Mouse (Mus musculus): ENCODE results near the gene Hdac8. TPM values are rescaled to one million over a fixed set of nuclear protein-coding genes. Genes with fewer than 3 reads are reported as not detected.

The Hdac8 gene
- 1 to 10 TPM; 7.1 to 9.0 TPM for total RNA-seq (2021)
- long read RNA-seq, experiment 1, transcript Hdac8-201 (11 exons, 1,936 nt), result major isoform, 6 of 8 reads
- long read RNA-seq, experiment 1, partial matches to known transcripts, result 1 of 8 reads
- long read RNA-seq, experiment 1, other reads (novel, unspliced or antisense), result 1 of 8 reads
- long read RNA-seq, experiment 2, partial matches to known transcripts, result 1 of 5 reads
- long read RNA-seq, experiment 2, other reads (novel, unspliced or antisense), result 2 of 5 reads

DNA sequence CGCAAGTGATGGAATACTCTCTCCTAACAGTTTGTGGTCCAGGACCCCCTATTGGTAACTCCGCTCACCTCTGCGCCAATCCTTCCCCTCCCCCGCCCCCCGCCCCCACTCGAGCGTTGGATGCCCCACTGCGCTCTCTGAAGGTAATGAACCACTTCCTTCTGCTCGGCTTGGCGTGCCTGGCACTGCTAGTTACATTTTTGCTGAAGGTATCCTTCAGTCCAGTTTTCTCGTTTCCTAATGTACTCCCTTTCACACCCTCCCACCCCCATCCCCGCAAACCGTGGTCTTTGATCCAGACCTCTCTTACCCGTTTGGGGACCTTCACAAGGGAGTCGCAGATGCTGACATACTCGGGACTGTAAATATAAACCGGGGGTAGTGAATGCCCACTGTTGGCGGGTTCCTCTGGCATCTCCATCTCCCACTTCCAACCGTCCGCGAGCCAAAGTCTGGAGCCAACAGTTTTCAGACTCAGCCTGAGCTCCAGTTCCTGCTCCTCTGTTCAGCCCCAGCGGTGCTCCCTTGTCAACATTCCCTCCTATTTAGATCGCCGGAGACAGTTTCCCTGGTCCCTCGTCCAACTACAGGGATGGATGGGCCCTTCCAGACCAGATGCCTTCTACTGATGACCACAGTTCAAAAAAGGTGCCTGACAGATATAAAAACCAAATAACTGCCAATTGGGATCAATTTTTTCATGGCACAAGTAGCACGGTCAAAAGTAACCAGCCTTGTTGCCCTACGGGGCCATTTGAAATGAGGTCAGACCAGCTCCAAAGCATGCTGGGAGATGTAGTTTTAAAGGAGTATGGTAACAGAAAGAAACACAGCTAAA lies at the start of gene Hdac8:
Gene Hdac8 (minus strand): TSS at position 716 of the 838 bp plus-strand sequence.
- peak; percentile 56 for DNase-seq

DNA sequence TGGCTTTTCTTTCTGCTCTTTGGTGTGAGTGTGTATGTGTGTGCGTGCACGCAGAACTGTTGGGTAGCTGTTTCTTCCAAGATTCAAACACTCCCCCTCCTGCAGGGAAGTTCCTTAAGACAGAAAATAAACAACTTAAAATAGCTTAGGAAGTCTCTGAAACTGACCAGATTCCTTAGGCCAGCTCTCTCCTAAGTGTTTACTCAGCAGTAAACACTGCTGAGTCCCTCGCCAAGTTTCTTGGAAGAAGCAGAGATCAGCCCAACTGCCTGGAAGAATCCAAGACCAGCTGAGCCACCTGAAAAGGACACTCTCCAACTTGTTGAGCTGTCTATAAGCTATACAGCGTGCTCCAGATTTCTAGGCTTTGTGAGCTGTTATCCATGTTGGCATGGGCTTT lies 4.0 kb upstream of the Hdac8 start:
- no peak for DNase-seq

DNA sequence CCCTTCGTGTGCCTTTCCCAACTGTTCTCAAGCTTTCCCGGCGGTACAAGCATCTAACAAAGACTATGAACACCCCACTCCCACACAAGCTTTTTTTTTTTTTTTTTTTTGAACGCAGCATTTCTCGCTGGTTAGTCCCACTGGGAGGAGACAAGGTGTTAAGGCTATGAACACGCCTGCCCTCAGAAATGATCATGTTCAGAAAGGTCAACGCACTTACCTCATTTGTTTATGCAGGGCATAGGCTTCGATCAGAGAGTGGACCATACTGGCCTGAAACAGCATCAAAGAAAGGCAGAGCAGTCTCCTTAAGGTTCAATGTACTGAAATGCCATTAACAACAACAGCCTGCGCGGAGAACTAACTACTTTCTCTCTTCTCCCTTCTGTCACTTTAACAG lies 980 bp downstream of the Hdac8 start:
- DNase-seq, result no peak

DNA sequence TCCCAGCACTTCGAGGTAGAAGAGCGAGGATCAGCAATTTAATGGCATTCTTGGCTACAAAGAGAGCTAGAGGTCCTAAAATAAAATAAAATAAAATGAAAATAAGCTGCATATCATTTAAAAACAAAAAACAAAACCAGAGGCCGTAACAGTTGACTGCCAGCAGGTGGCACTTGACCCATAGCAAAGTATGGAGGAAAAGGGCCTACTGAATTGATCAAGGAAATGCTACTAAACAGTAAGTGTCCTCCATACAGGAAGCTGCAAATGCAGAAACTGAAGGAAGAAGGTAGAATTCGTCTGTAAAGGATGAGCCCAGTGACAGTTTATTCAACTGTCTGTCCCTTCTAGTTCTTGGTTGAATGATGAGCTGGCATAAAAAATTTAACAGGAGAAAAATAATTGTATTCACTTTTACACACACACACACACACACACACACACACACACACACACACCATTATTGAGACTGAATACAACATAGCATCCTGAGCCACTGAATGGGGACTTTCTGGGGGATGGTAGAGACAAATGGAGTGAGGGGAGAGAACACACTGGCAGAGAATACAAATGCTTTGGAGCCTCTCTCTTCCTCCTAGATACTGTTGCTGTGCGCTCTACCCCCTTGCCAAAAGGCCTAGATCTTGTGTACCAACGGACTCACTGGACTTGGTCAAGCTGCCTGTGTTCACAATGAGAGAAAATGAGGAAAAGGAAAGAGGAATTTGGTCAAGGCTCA lies 11.0 kb downstream of the Hdac8 start:
- DNase-seq, result peak; percentile 7

DNA sequence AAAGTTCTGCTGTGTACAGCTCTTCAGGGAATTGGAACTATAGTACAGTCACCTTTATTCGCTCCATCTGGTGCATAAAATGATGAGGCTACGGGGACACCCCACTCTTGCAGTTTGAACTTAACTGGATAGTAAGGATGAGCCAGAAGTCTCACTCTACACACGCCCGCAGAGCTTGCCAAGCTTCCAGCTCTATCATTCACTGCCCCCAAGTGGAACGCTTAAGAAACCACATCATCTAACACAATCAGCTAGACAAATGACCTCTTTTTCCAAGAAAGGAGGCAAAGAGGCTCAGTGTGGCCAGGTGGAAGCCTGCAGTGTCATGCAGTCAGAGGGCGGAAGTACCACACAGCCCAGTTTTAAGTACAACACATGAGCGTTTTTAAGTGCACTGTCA lies 19.6 kb downstream of the Hdac8 start:
- DNase-seq, result no peak

DNA sequence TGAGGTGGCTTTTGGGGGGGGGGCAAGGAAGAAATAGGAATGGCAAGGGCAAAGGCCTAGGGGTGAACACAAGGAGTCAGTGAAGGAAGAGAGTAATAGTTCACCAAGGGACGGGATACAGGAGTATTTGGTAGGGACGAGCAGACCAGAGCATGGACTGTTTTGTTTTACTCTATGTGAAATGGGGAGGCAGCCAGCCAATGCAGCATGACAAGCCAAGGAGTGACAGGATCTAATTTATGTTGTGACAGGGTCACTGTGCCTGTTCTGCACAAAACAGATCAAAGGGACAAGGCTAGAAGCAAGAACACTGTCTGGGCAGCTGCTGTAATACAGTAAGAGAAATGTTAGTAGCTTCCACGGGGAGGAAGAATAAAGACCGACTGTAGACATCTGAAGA lies 25.5 kb downstream of the Hdac8 start:
- DNase-seq, result peak; percentile 28

DNA sequence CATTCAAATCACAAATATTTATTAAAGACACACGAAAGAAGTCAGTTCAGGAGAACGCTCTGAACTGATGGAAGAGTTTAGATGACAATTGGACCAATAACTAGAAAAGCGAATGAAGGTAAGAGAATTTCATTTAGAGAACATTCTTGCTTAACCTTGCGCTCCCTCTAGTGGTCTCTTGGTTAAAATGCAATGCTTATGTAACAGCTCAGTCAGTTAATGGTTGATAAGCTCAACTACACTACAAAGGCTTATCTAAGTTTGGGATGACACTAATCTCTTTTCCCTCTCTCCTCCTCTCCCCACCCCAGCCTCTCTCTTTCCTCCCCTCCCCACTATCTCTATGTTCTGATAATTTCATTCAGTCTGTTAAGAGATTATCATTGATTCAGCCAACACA lies 26.2 kb downstream of the Hdac8 start:
- peak; percentile 19 for DNase-seq

DNA sequence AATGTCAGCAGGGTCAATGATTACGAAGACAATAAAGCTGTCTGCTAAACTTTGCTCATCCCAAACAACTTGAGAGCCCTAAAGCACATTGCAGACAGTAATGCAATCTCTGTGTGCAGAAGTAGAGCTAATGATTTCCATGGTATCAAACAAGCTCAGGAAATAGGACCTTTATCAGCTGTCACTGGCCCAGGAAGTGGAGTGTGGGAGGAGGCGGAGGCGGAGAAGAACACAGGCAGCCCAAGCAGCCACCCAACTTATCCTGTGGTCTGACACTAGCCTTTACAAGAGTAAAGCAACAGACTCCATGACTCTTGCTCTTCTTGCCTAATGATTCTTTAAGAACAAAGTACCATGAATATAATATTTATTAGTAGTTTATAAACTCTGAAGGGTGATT lies 26.7 kb downstream of the Hdac8 start:
- no peak for DNase-seq

DNA sequence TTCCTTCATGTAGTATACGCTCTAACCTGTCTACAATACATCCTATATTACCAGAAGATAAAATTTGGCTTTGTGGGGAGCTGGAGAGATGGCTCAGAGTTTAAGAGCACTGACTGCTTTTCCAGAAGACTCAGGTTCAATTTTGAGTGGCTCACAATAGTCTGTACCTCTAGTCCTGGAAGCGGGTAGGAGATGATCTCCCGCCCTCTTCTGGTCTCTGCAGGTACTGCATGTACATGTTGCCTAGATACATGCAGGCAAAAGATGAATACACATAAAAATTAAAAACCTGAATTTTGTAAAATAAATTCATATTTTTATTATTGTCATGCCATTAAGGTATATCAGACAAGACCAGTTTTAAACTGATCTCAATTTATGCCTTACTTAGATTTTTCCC lies 28.4 kb downstream of the Hdac8 start:
- peak; percentile 78 for DNase-seq

DNA sequence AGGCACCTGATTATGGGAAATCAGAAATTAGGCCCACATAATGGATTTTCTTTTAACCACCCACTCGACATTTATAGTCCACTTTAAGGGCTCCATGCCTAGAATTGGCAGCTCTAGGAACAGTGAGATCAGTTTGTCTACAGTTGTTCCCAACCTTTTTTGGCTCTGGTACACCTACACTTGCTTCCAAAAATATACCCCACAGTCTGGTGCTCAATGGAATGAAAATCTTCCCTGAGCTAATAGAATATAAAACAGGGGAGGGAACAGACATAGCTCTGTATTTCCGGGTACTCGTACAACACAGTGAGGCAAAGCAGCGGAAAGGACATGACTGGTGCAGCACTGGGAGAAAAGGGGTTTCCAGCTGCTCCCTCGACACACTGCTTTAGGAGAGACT lies 29.6 kb downstream of the Hdac8 start:
- DNase-seq, result no peak

DNA sequence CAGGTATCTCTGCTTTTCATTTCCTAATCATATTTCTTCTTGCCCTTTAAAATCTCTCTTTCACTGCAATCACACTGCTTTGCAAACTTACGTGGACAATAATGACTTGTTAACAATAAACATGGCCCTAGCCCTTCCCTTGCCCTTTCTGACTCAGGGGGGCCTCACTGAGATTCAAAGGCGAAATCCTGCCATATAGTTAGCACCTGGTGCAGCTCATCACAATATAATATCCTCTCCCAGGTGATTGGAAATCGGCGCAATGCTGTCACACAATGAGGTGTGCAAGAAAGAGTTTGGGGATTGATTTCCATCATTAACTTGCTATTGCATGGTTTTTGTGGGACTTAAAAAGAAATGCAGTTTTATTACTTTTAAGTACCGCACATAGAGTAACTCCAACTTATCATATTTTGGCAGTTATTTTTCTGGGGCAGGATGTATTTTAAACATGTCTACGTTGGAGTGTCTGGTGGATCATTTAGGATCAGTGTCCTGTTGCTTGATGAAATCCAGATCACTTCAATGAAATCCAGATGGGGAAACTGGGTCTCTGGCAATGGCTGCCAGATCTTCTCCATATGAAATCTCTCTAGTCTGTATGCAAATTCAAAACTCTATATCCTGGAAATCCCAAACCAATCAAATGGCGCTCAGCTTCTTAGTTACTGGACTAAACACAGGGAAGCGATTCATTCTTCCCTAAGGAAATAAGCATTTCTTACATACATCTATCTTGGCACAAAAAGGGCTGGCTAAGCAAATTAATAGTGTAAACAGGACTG lies 86.6 kb downstream of the Hdac8 start:
- DNase-seq, result no peak

DNA sequence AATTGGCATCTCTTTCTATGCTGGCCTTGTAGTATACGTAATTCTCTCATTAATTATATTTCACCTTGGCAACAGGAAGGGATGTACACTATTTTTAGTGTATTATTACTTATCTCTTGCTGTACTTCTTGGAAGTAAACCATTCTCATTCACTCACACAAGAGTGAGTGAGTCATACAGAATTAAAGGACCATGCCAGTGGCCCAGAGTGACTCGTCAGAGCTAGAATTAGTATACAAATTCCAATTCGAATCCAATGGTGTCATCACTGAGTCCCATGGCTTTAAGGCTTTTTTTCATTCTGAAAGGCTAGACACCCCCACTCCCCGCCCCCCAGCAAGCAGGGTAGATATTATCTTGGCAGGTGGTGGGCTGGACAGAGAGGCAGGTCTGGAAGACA lies 88.2 kb downstream of the Hdac8 start:
- DNase-seq, result no peak

DNA sequence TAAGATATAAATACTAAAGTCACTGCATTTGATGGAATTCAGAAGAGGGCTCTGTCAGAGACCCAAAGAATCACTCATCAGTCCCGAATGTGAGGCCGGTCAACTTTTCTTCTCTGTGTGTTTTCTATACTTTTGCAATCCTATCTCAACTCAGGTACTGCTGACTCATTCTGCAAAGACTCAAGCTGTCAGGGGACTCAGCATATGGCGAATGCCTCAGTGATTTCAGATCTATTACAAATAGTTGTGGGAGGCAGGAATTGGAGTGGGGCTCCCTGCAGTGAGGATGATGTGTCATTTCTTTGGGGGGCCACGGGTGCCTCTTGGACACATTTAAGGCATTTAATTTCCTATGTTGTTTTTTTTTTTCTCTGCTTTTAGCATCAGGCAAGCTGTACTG lies 88.8 kb downstream of the Hdac8 start:
- no peak for DNase-seq

DNA sequence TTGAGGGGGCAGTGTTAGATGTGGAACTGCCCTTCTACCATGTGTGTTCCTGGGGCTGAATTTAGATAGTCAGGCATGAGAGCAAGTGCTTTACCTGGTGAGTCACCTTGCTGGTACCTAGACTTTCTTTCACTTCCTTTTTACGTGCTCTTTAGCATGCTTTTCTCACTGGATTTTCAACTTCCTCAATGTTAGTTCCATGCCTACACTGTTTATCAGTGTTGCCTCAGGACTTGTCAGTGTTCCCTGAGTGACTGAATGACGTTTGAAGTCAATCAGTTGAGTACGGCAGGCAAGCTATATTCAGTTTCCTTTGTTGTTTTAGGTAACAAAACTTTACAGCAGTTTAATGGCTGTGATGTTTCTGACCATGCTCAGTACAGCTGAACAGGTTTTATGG lies 120.4 kb downstream of the Hdac8 start:
- DNase-seq, result no peak

DNA sequence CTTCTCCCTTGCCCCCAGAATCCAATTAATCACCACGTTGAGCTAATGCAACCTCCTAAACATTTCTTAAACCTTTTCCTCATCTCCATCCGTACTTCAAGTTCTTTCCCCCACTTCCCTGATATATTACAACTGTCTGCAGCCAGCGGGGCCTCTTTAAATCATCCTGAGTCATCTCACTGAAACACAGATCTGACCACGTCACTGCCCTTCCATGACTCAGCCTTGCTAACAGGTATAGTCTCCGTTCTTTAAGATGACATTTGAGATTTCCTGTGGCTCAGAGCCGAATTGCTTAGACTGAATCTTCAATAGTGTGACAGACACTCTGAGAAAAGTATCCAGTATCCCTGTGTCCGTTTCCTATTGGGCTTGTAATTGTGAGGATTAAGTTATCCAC lies 122.0 kb downstream of the Hdac8 start:
- DNase-seq, result peak; percentile 19

DNA sequence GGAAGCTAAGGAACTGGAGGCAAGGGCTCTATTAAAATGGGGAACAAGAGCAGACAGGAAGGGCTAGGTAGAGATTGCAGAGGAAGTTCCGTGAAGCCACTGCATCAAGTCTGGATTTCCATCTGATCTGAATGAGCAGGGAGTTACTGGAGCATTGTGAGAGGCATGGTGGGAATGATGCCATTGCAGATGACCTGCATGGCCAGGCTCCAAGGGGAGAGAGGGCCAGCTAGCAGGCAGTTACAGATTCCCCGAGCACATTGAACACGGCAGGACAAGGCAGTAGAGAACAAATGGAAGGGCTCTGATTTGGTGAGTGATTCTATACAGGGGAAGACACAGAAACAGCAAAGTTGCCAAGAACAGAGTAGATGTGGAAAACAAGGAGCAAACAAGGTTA lies 138.6 kb downstream of the Hdac8 start:
- peak; percentile 51 for DNase-seq

DNA sequence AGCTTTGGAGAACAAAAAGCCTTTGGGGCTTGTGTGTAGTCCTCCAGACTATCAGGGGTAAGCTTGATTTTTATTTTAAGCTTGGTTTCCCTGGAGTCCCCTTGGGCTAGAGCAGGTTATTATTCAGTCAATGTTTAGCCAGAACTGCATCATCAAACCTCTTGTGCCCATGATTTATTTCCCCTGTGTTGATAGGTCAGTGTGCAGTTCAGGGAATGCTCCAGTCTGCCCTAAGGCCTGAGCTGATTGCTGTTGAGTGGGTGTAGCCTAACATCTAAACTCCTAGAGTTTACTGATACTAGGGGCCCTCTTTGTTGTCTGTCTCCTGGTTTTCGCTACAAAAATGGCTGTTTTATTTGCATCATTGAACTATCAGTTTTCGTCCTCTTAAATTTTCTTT lies 142.9 kb downstream of the Hdac8 start:
- DNase-seq, result no peak

DNA sequence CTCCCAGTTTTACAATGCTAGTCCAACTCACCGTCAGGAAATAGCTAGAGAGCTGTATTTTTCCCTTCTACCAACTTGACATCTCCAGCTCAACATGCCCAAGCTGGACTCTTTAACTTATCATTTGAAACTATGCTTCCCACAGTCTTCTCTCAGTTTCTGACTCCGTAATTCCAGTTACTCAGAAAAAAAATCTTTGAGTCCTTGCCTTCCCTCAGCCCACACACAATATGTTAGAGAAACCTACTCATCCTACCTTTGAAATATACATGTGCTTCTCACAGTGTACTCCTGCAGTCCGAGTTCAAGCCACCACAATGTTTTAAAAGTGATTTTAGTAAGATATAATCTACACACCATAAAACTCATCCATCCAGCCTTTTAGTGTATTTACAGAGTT lies 151.7 kb downstream of the Hdac8 start:
- DNase-seq, result no peak

DNA sequence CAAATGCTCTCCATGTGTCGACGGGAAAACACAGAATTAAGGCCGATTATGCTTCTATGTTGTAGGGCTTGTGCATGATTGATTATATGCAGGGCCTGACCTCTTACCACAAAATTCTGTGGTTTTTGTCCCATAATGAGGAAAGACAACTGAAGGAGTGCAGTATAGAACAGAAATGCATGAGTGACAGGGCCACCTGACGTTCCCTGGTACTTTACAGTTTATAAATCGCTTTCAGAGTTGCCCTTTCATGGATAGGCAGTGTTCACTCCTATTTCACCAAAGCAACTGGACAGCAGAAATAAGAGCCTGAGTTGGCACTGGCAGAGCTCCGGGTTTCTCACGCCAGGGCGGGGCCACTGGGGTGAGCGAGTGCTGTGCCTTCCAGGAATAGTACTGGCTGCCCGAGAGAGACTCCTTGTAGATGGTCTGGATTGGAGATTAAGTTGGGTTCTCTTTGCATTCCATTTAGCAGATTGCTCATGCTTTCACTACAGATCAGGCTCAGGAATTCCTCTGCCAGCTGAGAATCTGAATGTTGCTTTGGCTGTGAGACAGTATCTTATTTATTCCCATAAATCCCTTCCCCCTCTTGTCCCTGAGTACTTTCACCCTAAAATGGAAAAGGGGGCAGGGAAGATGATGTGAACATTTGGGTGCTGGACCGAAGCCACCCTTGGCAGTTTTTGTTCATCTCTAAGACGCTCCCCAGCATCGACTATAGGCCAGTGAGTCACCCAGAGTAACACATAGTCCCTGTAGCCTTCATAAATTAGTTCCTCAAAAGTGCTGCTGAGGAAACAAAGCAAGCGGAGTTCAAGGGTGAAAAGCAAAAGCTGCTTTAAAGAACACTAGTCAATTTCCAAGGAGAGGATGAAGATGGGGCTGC lies 155.1 kb downstream of the Hdac8 start:
- DNase-seq, result peak; percentile 38

DNA sequence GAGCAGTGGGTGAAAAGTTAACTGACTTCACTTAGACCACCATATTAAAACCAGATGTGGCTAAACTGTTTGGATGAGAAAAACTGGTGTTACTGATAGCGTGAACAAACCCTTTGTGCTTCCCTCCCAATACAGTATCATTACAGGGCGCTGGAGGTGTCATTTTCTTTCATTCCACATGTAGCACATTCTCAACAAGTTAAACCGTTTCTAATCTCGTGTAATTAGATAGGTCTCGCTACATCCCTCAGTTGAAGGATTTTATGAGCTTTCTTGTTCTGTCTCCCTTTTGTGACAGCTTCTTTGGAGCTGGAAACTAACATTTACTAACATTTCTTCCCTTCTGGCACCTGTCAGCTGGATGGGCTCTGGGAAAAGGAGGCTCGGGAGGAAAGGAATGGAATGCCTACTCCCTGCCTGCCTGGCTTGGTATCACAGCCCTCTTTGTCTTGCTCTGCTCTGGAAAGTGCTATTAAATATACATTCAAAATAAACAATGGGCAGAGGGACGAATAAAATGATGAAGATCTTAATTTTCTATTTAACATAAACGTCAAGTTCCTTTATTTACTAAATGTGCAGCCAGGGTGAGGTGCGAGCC lies 156.2 kb downstream of the Hdac8 start:
- no peak for DNase-seq

DNA sequence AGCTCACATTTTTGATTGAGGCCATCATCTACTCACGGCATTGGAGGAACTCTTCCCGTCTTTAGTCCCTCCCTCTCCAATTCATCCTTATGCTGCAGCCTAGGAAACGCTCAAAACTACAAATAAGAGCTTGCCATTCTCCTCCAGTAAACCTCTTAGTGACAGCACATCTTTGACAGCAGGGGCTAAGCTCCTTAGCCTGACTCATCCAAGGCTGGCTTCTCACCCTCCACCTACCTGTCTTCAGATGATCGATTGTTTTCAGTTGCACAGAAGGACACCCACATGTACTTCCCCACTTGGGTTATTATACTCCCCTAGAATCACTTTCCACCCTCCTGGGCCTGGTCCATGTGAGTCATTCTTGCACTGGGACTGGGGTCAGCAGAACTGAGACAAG lies 163.5 kb downstream of the Hdac8 start:
- DNase-seq, result peak; percentile 2

Data from adrenal gland, postnatal 10 days (tissue).